Mouse (Mus musculus) thymus, adult 2 months (tissue): ENCODE measurements around the gene Ryr1. TPM values are rescaled to one million over a fixed set of nuclear protein-coding genes. Genes with fewer than 3 reads are reported as not detected.

Experiments used
- DNase-seq: peaks from one replicate; pipeline ENCODE4 v3.0.0; 2021
- H3K27ac ChIP-seq: fragments of 200-500 bp; 2 replicates; pipeline ENCODE4 v1.5.1; 2012; ENCODE audit warnings: low read length, control low read depth; ENCODE audit not compliant: control insufficient read depth, insufficient read depth
- H3K27me3 ChIP-seq: fragments of 200-500 bp; 2 replicates; pipeline ENCODE4 v1.6.1; 2012; ENCODE audit warnings: mild to moderate bottlenecking, low read length, moderate library complexity, mixed read lengths; ENCODE audit not compliant: control insufficient read depth, insufficient read depth
- H3K36me3 ChIP-seq: fragments of 200-500 bp; 2 replicates; pipeline ENCODE4 v1.6.1; 2012; ENCODE audit warnings: mild to moderate bottlenecking, low read length, moderate library complexity; ENCODE audit not compliant: control insufficient read depth, insufficient read depth
- H3K4me1 ChIP-seq: fragments of 200-500 bp; replicated peaks from 2 replicates; pipeline ENCODE4 v1.6.1; 2012; ENCODE audit warnings: low read length; ENCODE audit not compliant: control insufficient read depth, insufficient read depth
- H3K4me3 ChIP-seq: fragments of 200-500 bp; 2 replicates; pipeline ENCODE4 v1.5.1; 2012; ENCODE audit warnings: mild to moderate bottlenecking, low read length, control low read depth, moderate library complexity; ENCODE audit not compliant: control insufficient read depth, insufficient read depth
- CTCF ChIP-seq: fragments of 200-500 bp; IDR thresholded peaks from 2 replicates; pipeline ENCODE4 v1.5.1; 2012; ENCODE audit warnings: mild to moderate bottlenecking, control low read depth, low read length, moderate library complexity, borderline replicate concordance; ENCODE audit not compliant: control insufficient read depth, poor library complexity, insufficient read depth; ENCODE audit errors: extremely low read depth
- POLR2A ChIP-seq: fragments of 200-500 bp; IDR thresholded peaks from 2 replicates; pipeline ENCODE4 v1.6.1; 2012; ENCODE audit warnings: mild to moderate bottlenecking, low read length, control low read depth, moderate library complexity; ENCODE audit not compliant: control insufficient read depth, poor library complexity, insufficient read depth; ENCODE audit errors: extremely low read depth
- WGBS: fragments of 180-500 bp; shearing (Covaris S2); methylation state at CpG from one replicate; pipeline ENCODE4 v1.1.7; 2018; 5-methylcytosine and 5-hydroxymethylcytosine counted together
- polyA plus RNA-seq: library from polyadenylated mRNA; depleted of rRNA; stranded (reverse); fragments of >200 nt; gene quantifications from 2 replicates; pipeline ENCODE4 v1.2.3, GENCODE M21; 2012

Ryr1 gene
- polyA plus RNA-seq, 1 experiment, result 0.19 TPM

- TF ChIP-seq CTCF, result no peak
- WGBS, result 4% methylated on average over 11 of the region's 11 CpGs
- peak overlapping the region; percentile 65 for H3K4me3 ChIP-seq
- H3K27me3 ChIP-seq, result no peaks in the 10 kb centered on the region
- peak overlapping the region; percentile 95 for H3K27ac ChIP-seq
- H3K36me3 ChIP-seq, result peaks cover 15% of the 10 kb centered on the region
- peak; percentile 68 for DNase-seq
- H3K4me1 ChIP-seq, result peaks cover 9% of the 10 kb centered on the region
These were observed 141.8 kb downstream of the Ryr1 start for GRCm38 (mm10) chr7:28983141-28983564.

- peaks cover 9% of the 10 kb centered on the region for H3K4me1 ChIP-seq
- peak; percentile 90 for DNase-seq
- no peaks in the 10 kb centered on the region for H3K27me3 ChIP-seq
- WGBS, result 1% methylated on average over 19 of the region's 19 CpGs
- TF ChIP-seq CTCF, result peak; percentile 46; the same call in 1 of the 2 replicates
- TF ChIP-seq POLR2A, result peak; percentile 74; the same call in 1 of the 2 replicates
- H3K27ac ChIP-seq, result peak overlapping the region; percentile 99
- H3K4me3 ChIP-seq, result peak overlapping the region; percentile 65
- H3K36me3 ChIP-seq, result peaks cover 19% of the 10 kb centered on the region; the same call in 1 of the 2 replicates
These were observed 142.5 kb downstream of the Ryr1 start for GRCm38 (mm10) chr7:28982274-28983013.

DNA sequence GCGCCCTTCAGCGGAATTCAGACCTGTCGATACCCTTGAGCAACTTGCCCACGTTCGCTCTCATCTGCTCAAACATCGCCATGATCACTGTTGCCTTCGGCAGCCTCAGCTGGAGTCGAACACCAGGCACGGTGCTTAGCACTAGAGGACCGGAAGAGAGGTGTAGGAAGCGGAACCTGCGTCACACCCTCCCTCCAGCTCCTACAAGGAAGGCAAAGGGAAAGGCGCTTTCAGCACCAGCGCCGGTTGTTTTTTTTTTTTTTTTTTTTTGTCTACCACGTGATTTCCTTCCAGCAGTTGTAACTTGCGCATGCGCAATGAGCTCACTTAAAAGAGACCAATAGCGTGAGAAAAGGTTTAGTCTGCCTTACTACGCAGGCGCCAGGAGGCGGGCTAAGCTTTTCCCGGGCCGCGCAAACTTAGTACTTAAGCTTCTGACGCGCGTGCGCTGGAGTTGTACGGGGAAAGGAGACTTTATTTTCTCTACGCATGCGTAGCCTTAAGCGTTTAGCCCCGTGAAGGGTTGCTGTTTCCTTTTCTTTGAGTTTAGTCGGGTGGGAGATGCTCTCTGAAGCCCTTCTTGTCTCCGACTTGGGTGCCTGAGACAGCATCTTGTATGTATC is 143.2 kb downstream of the Ryr1 start, which contains the start of the genes Eif3k and Map4k1:
Gene Eif3k (minus strand): TSS at position 214 of the 623 bp plus-strand sequence.
Gene Map4k1 (plus strand): TSS at position 400 of the 623 bp plus-strand sequence.
- Histone ChIP-seq H3K4me3 (peak within 1 kb of the TSS; percentile 85), H3K27ac (peak within 1 kb of the TSS; percentile 99), H3K4me1 (peaks cover 9% of the 10 kb centered on the region), H3K27me3 (no peaks in the 10 kb centered on the region), H3K36me3 (peaks cover 26% of the 10 kb centered on the region; the same call in 1 of the 2 replicates)
- peak; percentile 96 for DNase-seq
- under 1% methylated on average over 36 of the region's 36 CpGs for WGBS
- TF ChIP-seq CTCF, result no peak
- peak; percentile 64; the same call in 1 of the 2 replicates for TF ChIP-seq POLR2A

GRCm38 (mm10) chr7:28977556-28977955 is 147.4 kb downstream of the Ryr1 start:
- Histone ChIP-seq H3K36me3 (peaks cover 50% of the 10 kb centered on the region), H3K27ac (no peak overlapping the region), H3K4me1 (peaks cover 3% of the 10 kb centered on the region), H3K27me3 (no peaks in the 10 kb centered on the region), H3K4me3 (no peak overlapping the region)
- TF ChIP-seq POLR2A (no peak), CTCF (no peak)
- DNase-seq, result no peak
- 95% methylated on average over 9 of the region's 9 CpGs for WGBS

- WGBS, result 86% methylated on average over 8 of the region's 8 CpGs
- Histone ChIP-seq H3K27me3 (no peaks in the 10 kb centered on the region), H3K4me1 (no peaks in the 10 kb centered on the region), H3K36me3 (peaks cover 46% of the 10 kb centered on the region), H3K27ac (no peak overlapping the region), H3K4me3 (no peak overlapping the region)
- peak; percentile 31 for DNase-seq
- TF ChIP-seq CTCF (peak; percentile 14; the same call in 1 of the 2 replicates), POLR2A (no peak)
These were observed 152.0 kb downstream of the Ryr1 start for GRCm38 (mm10) chr7:28973025-28973424.

DNA sequence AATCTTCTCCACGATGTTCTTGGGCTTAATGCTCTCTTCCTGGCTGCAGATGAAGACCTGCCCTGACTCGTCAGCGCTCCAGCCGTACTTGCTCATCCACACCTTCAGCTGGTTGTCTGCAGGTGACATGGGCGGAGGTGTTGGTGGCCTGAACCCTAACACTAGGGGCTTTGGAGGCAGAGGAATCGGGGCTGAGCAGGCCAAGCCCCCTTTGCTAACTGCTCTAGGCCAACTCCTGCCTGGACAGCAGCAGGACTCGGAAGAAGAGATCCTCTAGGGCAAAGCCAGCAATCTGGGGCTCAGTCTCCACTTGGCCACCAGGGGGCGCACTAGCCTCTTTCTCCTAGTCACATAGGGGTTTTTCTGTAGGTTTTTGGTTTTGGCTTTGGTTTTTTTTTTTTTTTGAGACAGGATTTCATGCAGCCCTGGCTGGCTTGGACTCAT is 152.4 kb downstream of the Ryr1 start:
- DNase-seq, result peak; percentile 79
- 75% methylated on average over 8 of the region's 8 CpGs for WGBS
- H3K36me3 ChIP-seq, result peaks cover 42% of the 10 kb centered on the region
- H3K4me3 ChIP-seq, result no peak overlapping the region
- no peaks in the 10 kb centered on the region for H3K27me3 ChIP-seq
- TF ChIP-seq CTCF (peak; percentile 85), POLR2A (no peak)
- H3K27ac ChIP-seq, result no peak overlapping the region
- no peaks in the 10 kb centered on the region for H3K4me1 ChIP-seq
